Mouse (Mus musculus) olfactory bulb, adult 2 months (tissue): Measurements from ENCODE around the gene Abhd6.

Experiments used
- CTCF ChIP-seq: fragments of 200-500 bp; IDR thresholded peaks from 2 replicates; pipeline ENCODE4 v1.5.1; 2012; ENCODE audit warnings: low read depth, mild to moderate bottlenecking, low read length, moderate library complexity; ENCODE audit not compliant: insufficient read depth
- POLR2A ChIP-seq: fragments of 200-500 bp; IDR thresholded peaks from 2 replicates; pipeline ENCODE4 v1.6.1; 2012; ENCODE audit warnings: mild to moderate bottlenecking, low read depth, low read length, moderate library complexity; ENCODE audit not compliant: insufficient read depth

DNA sequence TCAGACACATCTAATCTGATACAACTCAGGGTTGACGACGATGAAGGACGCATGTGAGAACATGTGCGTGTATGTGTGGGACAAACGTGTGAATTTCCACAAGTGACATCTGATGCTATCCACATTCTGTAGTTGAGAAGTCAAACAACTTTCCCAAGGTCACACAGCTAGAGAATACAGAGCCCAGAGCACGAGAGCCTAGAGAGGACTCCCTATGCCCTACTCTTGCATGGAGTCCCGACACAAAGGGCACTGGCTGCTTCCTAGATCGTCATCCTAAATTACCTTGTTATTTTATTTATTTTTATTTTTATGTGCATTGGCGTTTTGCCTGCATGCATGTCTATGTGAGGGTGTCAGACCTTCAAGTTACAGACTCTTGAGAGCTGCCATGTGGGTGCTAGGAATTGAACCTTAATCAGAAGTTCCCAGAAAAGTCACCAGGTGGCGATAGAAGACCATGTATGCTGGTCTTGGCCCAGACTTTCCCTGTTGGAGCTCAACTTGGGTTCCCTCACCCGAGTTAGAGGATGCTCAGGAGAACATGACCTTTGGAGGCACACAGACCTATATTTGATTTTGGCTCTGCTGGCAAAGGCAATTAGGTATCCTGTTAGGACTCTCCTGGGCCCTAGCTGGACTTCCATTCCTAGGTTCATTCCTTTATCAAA is 38.3 kb upstream of the Abhd6 start:
- TF ChIP-seq CTCF (no peak), POLR2A (no peak)
